ENCODE assay signal across 9 mouse cellular contexts in genomic region chr16:23272521-23273230, GRCm38 (mm10). TPM values are rescaled to one million over a fixed set of nuclear protein-coding genes. Genes with fewer than 3 reads are reported as not detected.
DNase-seq lines count a peak whose midpoint lies in the region; ATAC-seq and TF ChIP-seq lines count a peak whose summit lies in the region.
"Had no signal": no experiment of that assay in that cellular context is flagged by ENCODE, and none has a peak within 500 bp of the region (broad histone marks: within the 10 kb centered on the region; RNA-seq: fewer than 3 reads in every experiment).

No protein-coding gene starts in this region.

- no peak for TF ChIP-seq CTCF in C2C12 (IDR thresholded peaks at IDR 0.05; ENCODE audit: control insufficient read depth, insufficient read depth, insufficient read length)

- no peak overlapping the region for H3K4me3 ChIP-seq in kidney, embryonic 15.5 days (replicated peaks)
- no peak overlapping the region for H3K4me3 ChIP-seq in C2C12 (ENCODE audit: insufficient read depth, poor library complexity, severe bottlenecking)
- H3K4me3 ChIP-seq in hindbrain, embryonic 14.5 days (replicated peaks; ENCODE audit: low read length) = no peak overlapping the region
- H3K4me3 ChIP-seq: embryonic facial prominence, embryonic 15.5 days had no signal

- DNase-seq in adrenal gland, adult (ENCODE audit: inconsistent age in 2 of 2, low spot score in 1 of 2) = peak; percentile 69 to 86
- no peak for DNase-seq in adrenal gland, postnatal 4 days (ENCODE audit: low spot score in 2 of 2)
- DNase-seq in kidney, adult 9 months = no peak
- DNase-seq in hindbrain, embryonic 14.5 days (ENCODE audit: low spot score) = no peak
- DNase-seq in right cerebral cortex, adult 18-20 months = no peak
- no peak for DNase-seq in frontal cortex, postnatal 25 days (ENCODE audit: low spot score in 2 of 2)

- H3K4me2 ChIP-seq in kidney, embryonic 15.5 days = no peak overlapping the region
- no peak overlapping the region for H3K4me2 ChIP-seq in hindbrain, embryonic 14.5 days (replicated peaks)
- H3K4me2 ChIP-seq: embryonic facial prominence, embryonic 15.5 days had no signal

- peak overlapping the region; percentile 34 for H3ac ChIP-seq in C2C12 (ENCODE audit: control insufficient read depth, insufficient read length, low read depth)

- no peaks in the 10 kb centered on the region for H3K27me3 ChIP-seq in kidney, embryonic 15.5 days
- H3K27me3 ChIP-seq in C2C12 (ENCODE audit: control insufficient read depth, insufficient read depth, insufficient read length) = no peaks in the 10 kb centered on the region
- no peaks in the 10 kb centered on the region for H3K27me3 ChIP-seq in hindbrain, embryonic 14.5 days (ENCODE audit: control insufficient read depth, insufficient read depth, low read length)
- H3K27me3 ChIP-seq: embryonic facial prominence, embryonic 15.5 days had no signal

- H3K79me2 ChIP-seq in C2C12 (ENCODE audit: control insufficient read depth, insufficient read depth) = no peaks in the 10 kb centered on the region

- H3K79me3 ChIP-seq in C2C12 (ENCODE audit: low read depth) = no peaks in the 10 kb centered on the region

- no peak overlapping the region for H3K9ac ChIP-seq in kidney, embryonic 15.5 days
- H3K9ac ChIP-seq in hindbrain, embryonic 14.5 days = no peak overlapping the region
- H3K9ac ChIP-seq: embryonic facial prominence, embryonic 15.5 days had no signal

- no peaks in the 10 kb centered on the region for H3K9me3 ChIP-seq in kidney, embryonic 15.5 days (replicated peaks)
- no peaks in the 10 kb centered on the region for H3K9me3 ChIP-seq in hindbrain, embryonic 14.5 days (ENCODE audit: control insufficient read depth, low read length)
- H3K9me3 ChIP-seq: embryonic facial prominence, embryonic 15.5 days had no signal

- peaks cover 47% of the 10 kb centered on the region for H3K4me1 ChIP-seq in kidney, embryonic 15.5 days
- peaks cover 30% of the 10 kb centered on the region for H3K4me1 ChIP-seq in hindbrain, embryonic 14.5 days (replicated peaks; ENCODE audit: control insufficient read depth, insufficient read depth, low read length)

- peak overlapping the region; percentile 37; the same call in 1 of the 2 replicates for H3K27ac ChIP-seq in kidney, embryonic 15.5 days
- H3K27ac ChIP-seq in hindbrain, embryonic 14.5 days = 0 out of 2 replicates have a peak overlapping the region, but pooled peaks have one; percentile 21
- H3K27ac ChIP-seq: embryonic facial prominence, embryonic 15.5 days had no signal

- no peaks in the 10 kb centered on the region for H3K36me3 ChIP-seq in kidney, embryonic 15.5 days
- H3K36me3 ChIP-seq in C2C12 (ENCODE audit: control insufficient read depth, insufficient read depth) = no peaks in the 10 kb centered on the region
- no peaks in the 10 kb centered on the region; the same call in 1 of the 2 replicates for H3K36me3 ChIP-seq in hindbrain, embryonic 14.5 days (replicated peaks; ENCODE audit: control insufficient read depth, insufficient read depth)
- H3K36me3 ChIP-seq: embryonic facial prominence, embryonic 15.5 days had no signal

- ATAC-seq in kidney, embryonic 15.5 days (replicated peaks; ENCODE audit: low FRiP score) = no peak
- no peak for ATAC-seq in hindbrain, embryonic 14.5 days (ENCODE audit: low FRiP score)

- 45% methylated on average over 9 of the region's 9 CpGs for WGBS in kidney, embryonic 15.5 days
- 57% methylated on average over 9 of the region's 9 CpGs for WGBS in hindbrain, embryonic 14.5 days

TF ChIP-seq in C2C12, 6 proteins besides CTCF, POLR2A, EP300 and RAD21:
- peak; percentile 1 for TF ChIP-seq FOSL1 (IDR thresholded peaks at IDR 0.05; ENCODE audit: insufficient read depth, low read length, poor library complexity, severe bottlenecking)
- no peak for TF ChIP-seq MYOG (IDR thresholded peaks at IDR 0.05; ENCODE audit: control insufficient read depth, extremely low read depth, insufficient read length)

RNA-seq across cellular contexts. Expression of gene St6gal1, which starts 48.1 kb away (rescaled TPM):
- total RNA-seq in adrenal gland, postnatal 4 days (2021) = 10 to 100 TPM; 46.6 to 56.3 TPM
- 22.6 and 25.5 TPM in 2 replicates for polyA plus RNA-seq in kidney, embryonic 15.5 days (2015; fragmentation: Nextera tagmentation; extraction: Ambion mirVana)
- 6.2 TPM for polyA plus RNA-seq in C2C12 (2012; fragmentation: generic; extraction: Trizol)
- 29.6 and 30.6 TPM in 2 replicates for polyA plus RNA-seq in hindbrain, embryonic 14.5 days (2014; fragmentation: Nextera tagmentation; extraction: Ambion mirVana)

Comparison
In these comparisons a context has a peak if more than half of its experiments do, and no peak if none do; other contexts are left out.
1. DNase-seq: peak in adrenal gland, adult (2 of 2); none in adrenal gland, postnatal 4 days (0 of 2), kidney, adult 9 months (single experiment), hindbrain, embryonic 14.5 days (single experiment), right cerebral cortex, adult 18-20 months (single experiment) and frontal cortex, postnatal 25 days (0 of 2).